Mouse (Mus musculus) embryonic facial prominence, embryonic 14.5 days (tissue): Measurements from ENCODE around the gene Gin1. TPM values are rescaled to one million over a fixed set of nuclear protein-coding genes. Genes with fewer than 3 reads are reported as not detected.
"Not testable (repeated sequence)": the region's sequence is repeated elsewhere in the genome, so short reads cannot be mapped to it uniquely, and the experiment has no call there.

ENCODE experiments used
- ATAC-seq: fragments of 200-750 bp; cut with Nextera tagmentation; 2 replicates; pipeline ENCODE4 v1.8.0; 2017; ENCODE audit warnings: low read depth, moderate number of reproducible peaks, moderate TSS enrichment
- DNase-seq: peaks from one replicate; pipeline ENCODE4 v3.0.0-alpha.2; 2015; ENCODE audit warnings: low spot score
- H3K27ac ChIP-seq: fragments of 300-500 bp; sonication (generic); replicated peaks from 2 replicates; pipeline ENCODE4 v1.5.1; 2014; ENCODE audit warnings: low read depth, mild to moderate bottlenecking, low read length, moderate library complexity
- H3K27me3 ChIP-seq: fragments of 300-500 bp; sonication (generic); replicated peaks from 2 replicates; pipeline ENCODE4 v1.6.1; 2014; ENCODE audit warnings: low read length; ENCODE audit not compliant: control insufficient read depth, insufficient read depth
- H3K36me3 ChIP-seq: fragments of 300-500 bp; sonication (generic); 2 replicates; pipeline ENCODE4 v1.6.1; 2014; ENCODE audit warnings: low read length, mixed read lengths; ENCODE audit not compliant: control insufficient read depth, insufficient read depth
- H3K4me1 ChIP-seq: fragments of 300-500 bp; sonication (generic); 2 replicates; pipeline ENCODE4 v1.6.1; 2014; ENCODE audit warnings: antibody characterized with exemption, low read length; ENCODE audit not compliant: control insufficient read depth, insufficient read depth
- H3K4me2 ChIP-seq: fragments of 300-500 bp; sonication (generic); 2 replicates; pipeline ENCODE4 v1.6.1; 2014; ENCODE audit warnings: low read depth, mild to moderate bottlenecking, low read length, moderate library complexity, mixed read lengths
- H3K4me3 ChIP-seq: fragments of 300-500 bp; sonication (generic); 2 replicates; pipeline ENCODE4 v1.5.1; 2014; ENCODE audit warnings: low read depth, mild to moderate bottlenecking, low read length
- H3K9ac ChIP-seq: fragments of 300-500 bp; sonication (generic); 2 replicates; pipeline ENCODE4 v1.6.1; 2014; ENCODE audit warnings: low read depth, mild to moderate bottlenecking, low read length, moderate library complexity, mixed read lengths
- H3K9me3 ChIP-seq: fragments of 300-500 bp; sonication (generic); 2 replicates; pipeline ENCODE4 v1.6.1; 2016; ENCODE audit warnings: low read length; ENCODE audit not compliant: control insufficient read depth
- WGBS: fragments of 180-500 bp; shearing (Covaris S2); extraction: QIAGEN DNeasy Blood & Tissue Kit; methylation state at CpG from one replicate; pipeline ENCODE4 v1.1.7; 2014; 5-methylcytosine and 5-hydroxymethylcytosine counted together
- polyA plus RNA-seq: library from polyadenylated mRNA; unstranded; fragments of >200 nt; fragmentation: Nextera tagmentation; extraction: Ambion mirVana; gene quantifications from 2 replicates; pipeline ENCODE4 v1.2.1, GENCODE M21; 2014

The Gin1 gene
- polyA plus RNA-seq, 1 experiment from 2014 or later: 12.1 TPM

- no peaks in the 10 kb centered on the region for H3K9me3 ChIP-seq
- DNase-seq (no peak), ATAC-seq (no peak)
- H3K27ac ChIP-seq: no peak overlapping the region
- H3K36me3 ChIP-seq: peaks cover 17% of the 10 kb centered on the region; the same call in 1 of the 2 replicates
- H3K4me3 ChIP-seq: no peak overlapping the region
- no peaks in the 10 kb centered on the region for H3K27me3 ChIP-seq
- H3K4me2 ChIP-seq: no peak overlapping the region
- no peak overlapping the region for H3K9ac ChIP-seq
- H3K4me1 ChIP-seq: no peaks in the 10 kb centered on the region
Observed at GRCm38 (mm10) chr1:97759841-97760240, 10.1 kb upstream of the Gin1 start.

GRCm38 (mm10) chr1:97760598-97760997, 9.4 kb upstream of the Gin1 start:
- Histone ChIP-seq H3K9me3 (no peaks in the 10 kb centered on the region), H3K4me3 (no peak overlapping the region), H3K4me2 (no peak overlapping the region), H3K27ac (no peak overlapping the region), H3K36me3 (peaks cover 10% of the 10 kb centered on the region; the same call in 1 of the 2 replicates), H3K27me3 (no peaks in the 10 kb centered on the region), H3K9ac (no peak overlapping the region), H3K4me1 (no peaks in the 10 kb centered on the region)
- ATAC-seq (no peak), DNase-seq (no peak)
- WGBS: 77% methylated on average over 7 of the region's 7 CpGs

DNA sequence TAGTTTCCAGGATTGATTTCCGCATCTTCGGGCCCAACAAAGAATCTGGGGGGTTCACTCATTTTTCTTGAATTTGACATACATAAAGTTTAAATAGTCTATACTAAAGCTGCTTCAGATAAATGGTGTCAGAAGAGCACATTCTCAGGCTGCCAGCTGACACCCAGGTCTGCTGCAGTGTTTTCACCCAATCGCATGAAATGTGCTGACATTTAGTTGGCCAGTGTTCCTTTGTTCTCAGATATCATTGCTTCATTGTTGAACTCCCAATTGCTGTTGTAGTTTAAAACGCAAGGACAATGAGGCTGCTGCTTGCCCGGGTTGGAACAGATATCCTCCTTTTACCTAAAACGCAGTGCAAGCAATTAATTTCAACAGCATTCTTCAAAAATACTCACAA, 8.5 kb upstream of the Gin1 start:
- H3K27ac ChIP-seq: no peak overlapping the region
- H3K36me3 ChIP-seq: 0 out of 2 replicates have a peak, but pooled peaks cover 6% of the 10 kb centered on the region
- DNase-seq (no peak), ATAC-seq (no peak)
- no peak overlapping the region for H3K9ac ChIP-seq
- no peaks in the 10 kb centered on the region for H3K4me1 ChIP-seq
- no peaks in the 10 kb centered on the region for H3K9me3 ChIP-seq
- WGBS: 82% methylated on average over 6 of the region's 6 CpGs
- H3K4me3 ChIP-seq: no peak overlapping the region
- no peak overlapping the region for H3K4me2 ChIP-seq
- H3K27me3 ChIP-seq: no peaks in the 10 kb centered on the region

- H3K4me2 ChIP-seq, H3K27me3 ChIP-seq: not testable (repeated sequence)
- WGBS: 83% methylated on average over 4 of the region's 4 CpGs
Observed at GRCm38 (mm10) chr1:97765712-97766111, 4.3 kb upstream of the Gin1 start.

GRCm38 (mm10) chr1:97768089-97768488, 1.9 kb upstream of the Gin1 start:
- ATAC-seq: no peak
- no peak overlapping the region for H3K27ac ChIP-seq
- H3K9ac ChIP-seq: no peak overlapping the region
- no peaks in the 10 kb centered on the region for H3K36me3 ChIP-seq
- peak overlapping the region; percentile 62 for H3K4me2 ChIP-seq
- no peaks in the 10 kb centered on the region for H3K9me3 ChIP-seq
- DNase-seq: no peak
- H3K4me1 ChIP-seq: peaks cover 9% of the 10 kb centered on the region
- no peaks in the 10 kb centered on the region for H3K27me3 ChIP-seq
- 75% methylated on average over 2 of the region's 2 CpGs for WGBS
- H3K4me3 ChIP-seq: no peak overlapping the region

More at GRCm38 (mm10) chr1:97765712-97766111, 4.3 kb upstream of the Gin1 start:
- H3K9me3 ChIP-seq, H3K27ac ChIP-seq, ATAC-seq, H3K9ac ChIP-seq, H3K4me1 ChIP-seq, DNase-seq, H3K4me3 ChIP-seq, H3K36me3 ChIP-seq: not testable (repeated sequence)

- Histone ChIP-seq H3K9me3 (no peaks in the 10 kb centered on the region), H3K27me3 (no peaks in the 10 kb centered on the region), H3K36me3 (no peaks in the 10 kb centered on the region), H3K27ac (peak overlapping the region; percentile 73; the same call in 1 of the 2 replicates), H3K4me3 (peak overlapping the region; percentile 80), H3K9ac (peak overlapping the region; percentile 86), H3K4me2 (peak overlapping the region; percentile 62), H3K4me1 (peaks cover 9% of the 10 kb centered on the region)
- peak; percentile 14 for DNase-seq
- ATAC-seq: no peak
- WGBS: 10% methylated on average over 7 of the region's 7 CpGs
Observed at GRCm38 (mm10) chr1:97768906-97769293, 1.1 kb upstream of the Gin1 start.

DNA sequence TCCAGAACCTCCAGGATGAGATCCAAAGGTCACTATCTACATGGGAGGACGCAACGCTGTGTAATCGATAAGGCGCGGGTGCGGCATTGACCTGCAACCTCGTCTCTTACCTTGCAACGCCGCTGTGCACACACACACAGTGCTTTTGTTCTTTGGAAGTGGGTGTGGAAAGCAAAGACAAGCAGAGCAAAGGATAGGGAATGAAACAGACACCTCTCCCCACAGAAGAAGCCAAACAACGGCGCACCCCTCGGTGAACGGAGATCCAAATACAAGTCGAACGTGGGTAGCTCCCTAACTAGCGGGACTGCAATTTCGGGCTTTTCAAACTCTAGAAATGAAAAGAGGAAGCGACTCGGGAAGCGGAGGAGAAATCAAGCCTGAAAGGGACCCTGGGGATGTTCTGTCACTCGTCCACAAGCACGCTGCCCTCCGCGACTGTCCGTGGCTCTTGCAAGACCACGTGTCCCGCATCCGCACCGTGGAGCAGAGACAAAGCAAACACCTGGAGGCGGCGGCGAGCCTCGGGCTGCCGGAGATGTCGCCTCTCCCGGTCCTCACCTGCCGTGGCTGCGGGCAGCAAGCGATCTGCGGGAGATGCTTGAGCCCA, 573 bp upstream of the Gin1 start:
- Histone ChIP-seq H3K4me3 (peak overlapping the region; percentile 80), H3K36me3 (no peaks in the 10 kb centered on the region), H3K27me3 (no peaks in the 10 kb centered on the region), H3K9ac (peak overlapping the region; percentile 86), H3K9me3 (no peaks in the 10 kb centered on the region), H3K4me1 (peaks cover 9% of the 10 kb centered on the region), H3K4me2 (peak overlapping the region; percentile 62), H3K27ac (peak overlapping the region; percentile 73; the same call in 1 of the 2 replicates)
- under 1% methylated on average over 35 of the region's 40 CpGs for WGBS
- ATAC-seq (peak; percentile 51), DNase-seq (no peak)

DNA sequence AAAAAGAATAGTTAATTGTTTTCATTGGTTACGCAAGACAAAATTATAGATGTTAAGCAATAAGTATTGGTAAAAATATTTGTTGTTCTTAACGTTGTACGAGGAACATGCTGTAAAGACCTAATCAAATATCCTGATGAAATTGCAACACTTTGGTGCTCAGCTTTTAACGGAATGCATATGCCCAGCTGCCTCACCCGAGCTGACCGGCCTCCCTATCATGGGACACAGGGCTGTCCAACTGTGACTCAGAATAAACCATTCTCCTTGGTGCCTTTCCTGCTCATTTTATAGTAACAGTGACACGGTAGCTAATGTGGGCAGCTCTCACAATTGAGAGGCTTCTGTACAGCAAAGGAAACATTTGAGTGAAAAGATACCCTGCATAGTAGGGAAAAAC, 1.1 kb downstream of the Gin1 start:
- ATAC-seq: no peak
- peak overlapping the region; percentile 77 for H3K4me2 ChIP-seq

GRCm38 (mm10) chr1:97771727-97772126, 1.8 kb downstream of the Gin1 start:
- Histone ChIP-seq H3K27me3 (no peaks in the 10 kb centered on the region), H3K4me1 (peaks cover 9% of the 10 kb centered on the region), H3K9ac (no peak overlapping the region), H3K27ac (no peak overlapping the region), H3K4me3 (no peak overlapping the region), H3K4me2 (no peak overlapping the region), H3K9me3 (no peaks in the 10 kb centered on the region), H3K36me3 (peaks cover 11% of the 10 kb centered on the region; the same call in 1 of the 2 replicates)
- no peak for DNase-seq
- no peak for ATAC-seq
- WGBS: 92% methylated on average over 5 of the region's 5 CpGs

More for the DNA sequence above, 1.1 kb downstream of the Gin1 start:
- Histone ChIP-seq H3K27ac (no peak overlapping the region), H3K27me3 (no peaks in the 10 kb centered on the region), H3K36me3 (peaks cover 9% of the 10 kb centered on the region; the same call in 1 of the 2 replicates), H3K4me3 (peak overlapping the region; percentile 80), H3K9me3 (no peaks in the 10 kb centered on the region), H3K4me1 (peaks cover 9% of the 10 kb centered on the region), H3K9ac (peak overlapping the region; percentile 6; the same call in 1 of the 2 replicates)
- no peak for DNase-seq
- 68% methylated on average over 7 of the region's 7 CpGs for WGBS
